Mouse (Mus musculus): ENCODE results near the gene Atg16l1. TPM values are rescaled to one million over a fixed set of nuclear protein-coding genes. Genes with fewer than 3 reads are reported as not detected.

Atg16l1 gene
- total RNA-seq (2023) = 58.6 and 91.9 TPM in 2 replicates

DNA sequence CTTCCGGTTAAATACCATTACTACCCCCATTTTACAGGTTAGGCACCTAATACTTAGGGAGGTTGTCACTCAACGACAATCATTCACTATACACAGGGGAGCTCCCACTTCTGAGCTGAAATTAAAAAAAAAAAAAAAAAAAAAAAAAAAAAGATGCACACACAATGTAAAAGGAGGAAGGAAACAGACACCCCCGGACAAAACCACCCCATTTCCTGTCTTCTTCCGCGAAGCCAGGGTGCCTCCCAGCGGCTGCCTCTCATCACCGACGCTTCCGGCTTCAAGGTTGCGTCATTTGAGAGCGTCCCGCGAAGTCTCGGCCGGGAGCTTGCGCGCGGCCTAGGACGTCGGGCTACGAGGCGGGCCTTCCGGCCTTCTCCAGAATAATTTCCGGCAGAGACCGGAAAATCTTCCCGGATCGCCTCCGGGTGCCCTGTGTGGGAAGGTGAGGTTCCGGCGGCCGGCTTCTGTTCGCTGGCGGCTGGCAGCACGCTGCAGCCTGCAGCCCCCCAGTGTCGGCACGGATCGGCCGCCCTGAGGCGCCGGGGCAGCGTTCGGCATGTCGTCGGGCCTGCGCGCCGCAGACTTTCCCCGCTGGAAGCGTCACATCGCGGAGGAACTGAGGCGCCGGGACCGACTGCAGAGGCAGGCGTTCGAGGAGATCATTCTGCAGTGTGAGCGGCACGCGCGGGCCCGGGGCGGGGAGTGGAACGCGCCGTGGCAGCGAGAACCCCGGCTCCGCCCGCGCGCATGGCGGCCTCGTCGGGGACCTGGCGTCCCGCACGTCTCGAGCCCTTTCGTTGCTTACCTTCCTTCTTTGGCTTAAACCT is at the start of gene Atg16l1:
Gene Atg16l1, plus strand, starts transcription at position 230 of the 830 bp plus-strand sequence.

DNA sequence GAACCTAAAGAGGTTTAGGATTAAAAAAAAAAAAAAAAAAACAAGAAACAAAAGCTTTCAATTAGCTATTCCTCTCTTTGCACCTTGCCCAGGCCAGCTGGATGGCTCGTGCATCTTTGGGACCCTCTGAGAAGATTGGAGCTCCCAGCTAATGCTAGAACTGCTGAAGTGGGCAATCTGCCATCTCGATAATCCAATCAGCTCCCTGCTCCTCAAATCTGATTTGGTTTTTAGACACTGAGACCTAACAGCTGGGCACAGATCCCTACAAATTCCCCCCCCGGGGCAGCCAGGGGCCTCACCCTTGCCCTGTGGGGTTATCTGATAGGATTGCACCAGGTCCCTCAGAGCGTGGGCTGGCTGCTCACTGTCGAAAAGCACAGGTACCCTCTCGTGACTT is 47.9 kb downstream of the Atg16l1 start, which contains the start of gene Sag:
Gene Sag, plus strand, starts transcription at position 105 of the 400 bp plus-strand sequence.

Other genes starting within 250 kb of the Atg16l1 start
- not detected in 2 replicates for gene Neu2, start 246.0 kb upstream of the Atg16l1 start, total RNA-seq (2023)
- not detected in 2 replicates for gene Ngef, start 182.0 kb upstream of the Atg16l1 start, total RNA-seq (2023)
- 389 and 575 TPM in 2 replicates for gene Inpp5d, start 135.6 kb upstream of the Atg16l1 start, total RNA-seq (2023)
- 2.4 and 2.6 TPM in 2 replicates for gene Sag, start 47.8 kb downstream of the Atg16l1 start, total RNA-seq (2023)
- gene Dgkd, start 97.4 kb downstream of the Atg16l1 start, total RNA-seq (2023) = 147 and 203 TPM in 2 replicates

Measured in neutrophil, adult 65 days (primary cell).